Mouse (Mus musculus) adrenal gland, adult 18-20 months (tissue): ENCODE measurements around the gene Hdac1. TPM values are rescaled to one million over a fixed set of nuclear protein-coding genes. Genes with fewer than 3 reads are reported as not detected.

Experiments
- DNase-seq, 2 experiments: peaks; one replicate each; pipeline ENCODE4 v3.0.0; 2021 to 2022; ENCODE audit warnings: low spot score in 2 of 2
- long read RNA-seq, 2 experiments: library from polyadenylated mRNA; stranded (forward); transcript quantifications; one replicate each; pipeline ENCODE4 v2.0.0; 2021
- total RNA-seq, 2 experiments: library from RNA; stranded (reverse); gene quantifications; 1 replicate in 1 of 2; 2 replicates in 1 of 2; pipeline ENCODE4 v1.2.3; 2021

Hdac1 gene
- 10 to 100 TPM; 38.9 to 48.2 TPM for total RNA-seq
- long read RNA-seq, experiment 1, transcript Hdac1-201 (14 exons, 2,038 nt), result major isoform, 35 of 39 reads
- long read RNA-seq, experiment 1, partial matches to known transcripts, result 3 of 39 reads
- long read RNA-seq, experiment 1, other reads (novel, unspliced or antisense), result 1 of 39 reads
- long read RNA-seq, experiment 2, transcript Hdac1-201 (14 exons, 2,038 nt), result major isoform, 40 of 73 reads
- long read RNA-seq, experiment 2, partial matches to known transcripts, result 29 of 73 reads
- long read RNA-seq, experiment 2, other reads (novel, unspliced or antisense), result 4 of 73 reads

DNA sequence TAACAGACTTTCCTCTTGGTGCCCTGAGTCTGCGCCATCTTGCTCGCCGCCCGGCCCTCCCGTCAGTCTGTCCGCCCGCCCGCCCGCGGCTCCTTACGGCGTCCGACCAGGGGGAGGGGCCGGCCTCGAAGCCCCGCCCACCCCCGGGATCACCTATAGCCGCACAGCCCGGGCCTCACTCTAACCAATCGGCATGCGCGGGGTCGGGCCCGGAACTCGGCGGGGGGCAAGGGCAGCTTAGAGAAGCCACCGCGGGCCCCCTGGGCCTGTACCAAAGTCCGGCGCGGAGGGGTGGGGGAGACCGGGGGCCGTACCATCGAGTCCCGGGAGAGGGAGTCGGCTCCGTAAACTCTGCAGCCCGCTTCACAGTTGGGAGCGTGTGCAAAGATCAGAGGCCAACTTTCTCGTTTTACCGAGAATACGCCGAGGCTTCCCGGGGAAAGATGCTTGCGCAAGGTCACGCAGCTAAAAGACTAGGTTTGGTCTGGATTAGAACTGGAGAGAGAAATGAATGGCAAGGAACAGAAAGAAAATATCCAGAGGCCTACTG is at the start of gene Hdac1:
Hdac1 (minus strand) TSS at position 122 of the 550 bp plus-strand sequence.
- DNase-seq, result peak; percentile 97

DNA sequence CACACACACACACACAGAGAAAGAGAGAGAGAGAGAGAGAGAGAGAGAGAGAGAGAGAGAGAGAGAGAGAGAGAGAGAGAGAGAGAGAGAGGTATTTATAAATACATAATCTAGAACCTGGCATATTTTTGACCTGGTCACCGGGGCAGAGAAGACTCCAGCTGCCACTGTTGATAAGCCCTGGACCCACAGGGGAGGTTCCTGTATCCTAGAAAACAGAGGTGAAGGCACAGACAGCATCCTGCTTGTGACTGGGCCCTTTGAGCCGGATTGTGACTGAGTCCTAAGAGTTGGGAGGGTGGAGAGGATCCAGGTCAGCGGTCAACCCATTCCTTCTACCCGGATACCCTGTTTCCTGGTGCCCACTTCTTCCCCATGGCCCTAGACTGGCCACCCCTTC is 46.4 kb upstream of the Hdac1 start:
- DNase-seq, result no peak

DNA sequence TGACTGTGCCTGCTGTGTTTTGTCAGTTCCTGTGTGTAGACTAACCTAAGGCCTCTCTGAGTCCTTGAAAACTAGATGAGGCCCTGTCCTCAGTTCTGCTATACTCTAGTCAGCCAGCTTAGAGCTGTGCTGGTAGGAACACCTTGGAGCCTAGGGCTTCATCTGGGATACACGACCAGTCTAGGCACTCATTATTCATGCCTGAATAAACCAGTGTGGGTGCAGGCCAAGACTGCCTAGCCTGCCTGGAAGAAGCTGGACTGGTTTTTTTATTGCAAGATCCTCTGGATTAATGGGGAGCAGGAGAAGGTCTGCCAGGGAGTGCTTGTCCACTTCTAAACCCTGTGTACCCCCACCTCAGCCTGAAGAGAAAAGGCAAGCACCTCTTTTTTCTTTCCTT is 44.4 kb upstream of the Hdac1 start:
- DNase-seq, result no peak

DNA sequence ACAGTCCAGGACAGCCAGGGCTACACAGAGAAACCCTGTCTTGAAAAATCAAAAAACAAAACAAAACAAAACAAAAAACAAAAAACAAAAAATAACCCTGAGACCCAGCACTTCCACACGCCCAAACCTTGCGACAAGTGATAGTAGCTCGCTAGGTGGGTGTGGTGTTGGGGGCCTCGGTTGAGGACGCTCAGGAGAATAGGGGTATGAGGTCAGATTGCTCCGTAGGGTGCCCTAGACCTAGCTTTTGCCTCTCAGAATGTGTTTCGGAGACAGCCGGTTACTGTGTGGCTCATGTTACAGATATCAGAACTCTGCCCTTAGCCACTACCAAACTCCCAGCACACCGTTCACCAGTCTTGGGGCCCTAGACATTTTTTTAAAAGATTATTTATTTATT is 43.3 kb upstream of the Hdac1 start:
- no peak for DNase-seq

DNA sequence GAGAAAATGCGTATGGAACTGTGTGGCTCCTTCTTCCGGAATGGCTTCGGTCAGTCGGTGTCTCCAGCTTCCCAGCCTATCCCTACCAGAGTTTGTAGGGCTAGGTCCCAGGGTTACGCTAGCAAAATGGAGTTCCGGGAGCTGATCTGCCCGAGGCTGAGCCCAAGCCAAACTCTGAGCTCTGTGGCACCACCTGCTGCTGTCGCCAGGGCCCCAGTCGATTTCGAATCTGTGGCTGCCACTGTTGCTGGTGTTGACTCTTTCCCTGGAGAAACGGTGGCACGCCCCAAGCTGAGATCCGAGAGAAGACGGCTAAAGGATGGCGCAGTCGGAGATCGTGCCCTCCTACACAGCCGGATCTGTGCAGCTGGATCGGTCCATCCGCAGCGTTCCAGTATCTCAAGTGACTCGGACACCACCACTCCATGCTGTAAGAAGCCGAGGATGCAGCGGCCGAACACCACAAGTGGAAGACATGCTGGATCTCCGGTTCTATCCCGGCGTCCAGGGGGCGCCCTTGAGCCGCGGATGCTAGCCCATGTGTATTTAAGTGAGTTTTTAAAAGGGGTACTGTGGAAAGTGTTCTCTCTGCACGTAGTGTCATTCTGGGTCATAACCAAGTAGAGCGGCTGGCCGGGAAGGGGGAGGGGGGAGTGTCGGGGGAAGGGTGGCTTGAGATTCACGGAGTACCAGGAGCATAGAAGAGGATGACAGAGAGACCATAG is 42.5 kb upstream of the Hdac1 start:
- DNase-seq, result peak; percentile 89 to 91

DNA sequence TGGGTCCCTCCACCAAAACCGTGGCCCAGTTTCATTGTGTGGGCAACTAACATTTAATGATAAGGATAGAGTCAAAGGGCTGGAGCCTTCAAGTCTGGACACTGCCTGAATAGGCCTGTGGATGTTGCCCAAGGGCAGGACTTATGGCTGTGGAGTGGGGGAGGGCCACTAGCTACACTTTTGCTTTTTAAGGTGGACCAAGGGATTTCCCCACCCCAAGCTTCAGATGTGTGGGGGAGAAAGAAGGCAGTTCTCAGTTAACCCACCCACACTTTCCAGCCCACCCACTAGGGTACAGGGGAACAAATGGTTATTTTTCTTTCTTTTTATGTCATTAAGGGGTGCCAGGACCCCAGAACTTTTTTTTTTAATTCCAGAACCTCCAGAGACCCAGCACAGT is 41.9 kb upstream of the Hdac1 start:
- DNase-seq, result no peak

DNA sequence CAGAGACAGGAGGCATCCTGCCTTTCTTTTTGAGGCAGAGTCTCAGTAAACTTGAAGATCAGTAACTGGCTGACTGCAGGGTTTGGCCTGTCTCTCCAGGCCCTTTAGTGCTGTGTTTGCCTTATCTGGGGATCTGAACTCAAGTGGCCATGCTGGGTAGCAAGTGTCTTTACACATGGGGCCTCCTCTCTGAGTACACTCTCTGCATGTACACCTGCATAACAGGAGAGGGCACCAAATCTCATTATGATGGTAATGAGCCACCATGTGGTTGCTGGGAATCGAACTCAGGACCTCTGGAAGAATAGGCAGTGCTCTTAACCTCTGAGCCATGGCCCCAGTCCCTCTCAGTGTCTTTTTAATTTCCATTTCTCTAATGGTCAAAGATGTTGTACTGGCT is 39.7 kb upstream of the Hdac1 start:
- DNase-seq, result no peak

DNA sequence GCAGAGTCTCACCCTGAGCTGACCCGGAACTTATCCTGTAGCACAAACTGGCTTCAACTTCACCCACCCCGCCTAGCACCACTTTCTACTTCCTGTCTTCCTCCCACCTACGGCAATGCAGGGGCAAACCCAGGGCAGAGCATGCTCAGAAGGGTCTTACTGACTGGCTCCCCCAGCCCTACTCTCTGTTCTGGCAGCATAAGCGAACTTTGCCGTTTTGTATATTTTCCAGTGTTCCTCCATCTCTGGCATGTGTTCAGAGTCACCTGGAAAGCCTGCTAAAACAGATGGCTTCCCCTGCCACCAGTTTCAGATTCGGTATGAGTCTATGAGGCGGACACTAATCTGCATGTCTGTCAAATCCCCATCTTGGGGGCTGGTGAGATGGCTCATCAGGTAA is 37.8 kb upstream of the Hdac1 start:
- DNase-seq, result no peak

DNA sequence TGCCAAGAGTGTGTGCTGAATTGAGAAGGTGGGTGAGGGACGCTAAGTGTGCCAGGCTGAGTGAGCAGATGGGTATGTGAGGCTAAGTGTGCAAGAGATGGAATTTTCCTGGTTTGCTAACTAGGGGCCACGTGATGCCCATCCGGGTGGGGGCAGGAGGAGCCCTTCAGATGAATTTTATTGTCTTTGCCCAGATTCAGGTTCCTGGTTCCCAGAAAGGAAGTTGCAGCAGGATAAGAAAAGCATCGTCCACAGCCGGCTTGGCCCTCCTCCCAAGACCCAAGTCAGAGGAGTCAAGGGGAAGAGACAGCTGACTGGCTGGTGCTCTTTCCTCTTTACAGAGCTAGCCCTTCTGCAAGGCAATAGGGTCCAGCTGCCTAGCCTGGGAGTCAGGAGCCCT is 36.0 kb upstream of the Hdac1 start, which contains the start of gene Fam167b:
Fam167b (minus strand) TSS at position 84 of the 400 bp plus-strand sequence.
- DNase-seq, result no peak

DNA sequence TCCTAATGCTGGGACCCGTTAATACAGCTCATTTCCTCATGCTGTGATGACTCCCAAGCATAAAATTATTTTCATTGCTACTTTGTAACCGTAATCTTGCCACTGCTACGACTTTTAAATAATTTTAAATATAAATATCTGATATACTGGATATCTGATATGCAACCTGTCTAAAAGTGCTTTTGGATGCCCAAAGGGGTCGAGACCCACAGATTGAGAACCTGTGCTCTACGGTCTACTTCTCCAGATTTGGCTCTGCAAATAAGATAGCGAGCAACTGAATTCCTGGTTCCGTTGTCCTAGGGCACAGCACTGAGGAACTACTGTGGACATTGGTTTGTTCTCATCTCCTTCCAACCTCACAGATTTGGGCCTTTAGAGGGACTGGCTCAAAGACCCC is 35.2 kb upstream of the Hdac1 start:
- DNase-seq, result no peak

DNA sequence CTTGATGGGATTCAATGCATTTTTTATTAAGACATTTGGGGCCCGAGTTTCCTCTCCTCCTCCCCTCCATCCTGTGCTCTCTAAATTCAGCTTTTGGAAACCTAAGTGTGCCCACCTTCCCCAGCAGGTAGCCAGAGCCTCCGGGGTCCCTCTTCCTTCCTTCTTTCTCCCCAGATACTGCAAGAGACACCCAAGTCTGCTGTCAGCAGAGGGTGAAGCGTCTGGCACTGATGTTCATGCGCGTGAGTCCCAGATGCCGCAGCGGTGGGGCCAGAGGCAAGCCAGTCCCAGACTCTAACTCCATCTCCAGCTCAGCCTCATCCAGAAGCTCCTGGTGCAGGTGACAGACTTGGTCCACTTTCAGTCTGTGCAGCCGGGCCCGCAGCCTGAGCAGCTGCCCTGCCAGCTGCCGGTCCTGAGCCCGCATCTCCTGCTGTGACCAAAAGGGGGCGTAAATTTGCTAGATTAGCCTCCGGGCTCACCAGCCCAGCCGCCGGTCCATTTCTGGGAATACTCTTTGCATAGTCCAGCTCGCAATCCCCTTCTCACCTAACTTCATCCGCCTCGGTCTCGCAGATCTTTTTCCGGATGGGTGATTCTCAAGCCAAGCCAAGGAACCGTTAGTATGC is 34.5 kb upstream of the Hdac1 start:
- DNase-seq, result peak; percentile 71 to 73

DNA sequence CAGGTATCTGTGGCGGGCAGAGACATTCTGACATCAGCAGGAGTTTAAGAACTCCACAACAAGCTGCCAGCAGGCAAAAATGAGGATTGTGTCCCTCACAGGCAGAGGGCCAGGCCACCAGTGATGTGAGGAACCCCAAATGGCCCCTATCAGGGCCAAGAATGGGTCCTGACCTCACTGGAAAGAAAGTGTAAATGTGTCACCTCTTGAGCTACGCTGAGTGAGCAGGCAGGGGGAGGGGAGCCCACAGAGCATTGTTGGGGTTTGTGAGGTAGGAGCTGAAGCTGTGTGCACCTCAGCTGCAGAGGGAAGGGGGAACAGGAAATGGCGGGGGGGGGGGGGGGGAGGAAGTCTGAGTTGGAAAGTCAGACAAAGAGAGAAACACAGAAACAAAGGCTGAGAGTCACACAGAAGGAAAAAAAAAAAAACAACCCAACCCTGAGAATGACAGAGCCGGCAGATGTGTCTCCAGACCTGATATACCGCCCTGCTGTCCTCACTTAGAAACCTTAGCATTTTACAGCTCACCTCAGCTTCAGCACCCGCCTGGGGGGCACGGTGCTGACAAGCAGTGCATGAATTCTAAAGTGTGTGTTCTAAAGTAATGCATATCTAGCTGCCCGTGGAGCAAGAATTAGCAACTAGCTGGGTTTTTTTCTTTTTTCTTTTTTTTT is 32.8 kb upstream of the Hdac1 start:
- DNase-seq, result no peak

DNA sequence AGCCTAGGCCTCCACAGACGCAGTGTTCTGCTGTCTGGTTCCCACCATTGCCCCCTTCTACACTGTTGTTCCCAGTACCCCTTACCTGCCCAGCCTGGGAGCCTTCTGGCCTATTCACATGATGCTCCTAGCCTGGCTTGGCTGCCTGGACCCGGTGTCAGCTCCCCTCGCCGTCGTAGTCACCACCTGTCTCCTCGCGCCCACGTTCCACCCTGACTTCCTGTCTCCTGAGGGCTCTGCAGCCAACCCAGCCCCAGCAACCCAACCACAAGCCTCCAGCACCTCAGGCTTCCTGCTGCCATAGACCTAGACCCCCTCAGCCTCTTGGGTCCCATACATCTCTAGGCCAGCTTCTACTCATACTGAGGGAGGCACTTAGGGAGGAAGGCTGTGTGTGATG is 30.9 kb upstream of the Hdac1 start, which contains the start of gene Lck:
Lck (minus strand) TSS at position 212 of the 400 bp plus-strand sequence.
- DNase-seq, result no peak

DNA sequence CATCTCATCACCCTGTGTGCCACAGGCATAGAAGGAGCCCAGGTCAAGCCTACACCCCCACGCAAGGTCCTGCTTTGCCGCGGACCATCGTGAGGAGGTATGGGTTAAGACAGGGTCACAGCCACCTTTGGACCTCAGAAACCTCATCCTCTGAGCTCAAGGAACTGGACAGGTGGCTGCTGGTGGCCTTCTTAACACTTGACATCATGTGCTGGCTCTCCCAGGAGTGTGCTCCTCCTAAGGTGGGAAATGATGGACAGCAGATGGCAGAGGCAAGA is 30.5 kb upstream of the Hdac1 start:
- DNase-seq, result no peak

DNA sequence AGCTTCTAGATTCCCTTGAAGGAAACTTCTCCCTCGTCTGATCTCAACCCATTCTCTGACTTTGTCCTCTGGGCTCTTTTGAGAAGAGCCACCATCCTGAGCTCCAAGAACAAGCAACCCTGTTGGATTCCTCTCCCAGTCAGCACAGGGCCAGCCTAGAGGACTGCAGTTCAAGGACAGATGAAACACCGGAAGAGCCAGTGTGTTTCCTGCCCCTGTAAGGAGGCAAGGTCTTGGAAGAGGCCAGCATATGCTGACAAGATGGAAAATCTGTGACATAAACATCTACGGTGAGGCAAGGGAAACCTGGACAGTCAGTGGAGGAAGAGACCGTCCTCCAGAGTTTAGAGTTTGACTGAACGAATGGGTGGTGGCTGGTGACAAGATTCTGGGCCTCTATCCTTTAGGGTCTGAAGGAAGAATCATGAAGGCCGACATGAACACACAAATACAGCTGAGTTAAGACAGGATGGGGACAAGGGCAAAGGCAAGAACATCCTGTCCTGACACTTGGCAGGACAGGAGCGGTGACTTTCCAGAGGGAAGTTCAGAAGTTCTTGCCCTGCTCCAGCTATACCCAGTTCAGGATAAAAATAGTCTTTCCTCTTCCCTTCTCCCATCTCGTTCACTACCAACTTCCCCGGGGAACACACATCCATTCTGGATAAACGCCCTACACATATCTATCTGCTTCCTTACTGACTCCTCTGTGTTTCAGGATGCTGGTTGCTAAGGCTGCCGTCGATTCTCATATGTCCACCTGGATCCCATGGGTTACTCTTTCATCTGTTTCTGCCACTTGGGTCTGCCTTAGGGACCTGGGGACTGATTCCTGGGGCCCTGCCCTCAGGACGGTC is 30.0 kb upstream of the Hdac1 start:
- no peak for DNase-seq

DNA sequence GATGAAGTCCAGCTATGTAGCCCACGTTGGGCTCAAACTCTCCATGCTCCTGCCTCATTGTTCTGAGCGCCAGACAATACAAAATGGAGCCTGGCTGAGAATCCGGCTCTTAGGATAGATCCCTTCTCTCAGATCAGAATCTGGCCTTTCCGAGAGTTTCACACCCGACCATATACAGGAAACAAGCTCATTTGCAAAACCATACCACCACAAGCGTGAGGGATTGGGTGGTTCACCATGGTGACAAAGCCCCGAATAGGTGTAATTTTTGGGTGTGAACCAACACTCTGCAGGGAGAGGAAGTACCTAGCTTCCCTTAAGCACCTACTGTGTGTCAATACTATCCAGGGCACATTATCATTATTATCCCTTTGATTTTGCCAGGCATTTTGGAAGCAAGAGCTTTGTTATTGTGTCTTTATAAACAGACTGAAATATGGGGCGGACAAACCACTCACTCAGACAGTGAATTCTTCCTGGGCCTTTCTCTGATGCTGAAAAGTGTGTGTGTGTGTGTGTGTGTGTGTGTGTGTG is 29.1 kb upstream of the Hdac1 start:
- DNase-seq, result no peak

DNA sequence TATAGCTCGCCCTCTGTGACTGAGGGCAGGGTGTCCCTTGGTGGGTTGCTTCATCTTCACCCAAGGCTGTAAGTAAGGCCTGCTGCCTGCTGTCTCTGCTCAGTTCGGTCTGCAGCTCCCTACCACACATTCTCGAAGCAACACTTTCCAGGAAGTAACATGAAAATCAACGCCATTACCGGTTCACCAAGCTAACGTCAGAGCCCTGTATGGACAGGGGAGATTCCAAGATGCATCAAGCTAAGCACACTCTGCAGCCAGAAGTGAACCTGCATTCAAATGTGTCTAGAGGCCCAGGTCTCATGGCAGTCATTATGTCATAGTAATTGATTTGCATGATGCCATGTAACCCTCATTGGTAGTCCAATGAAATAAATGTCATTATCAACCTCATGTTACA is 27.5 kb upstream of the Hdac1 start:
- DNase-seq, result no peak

DNA sequence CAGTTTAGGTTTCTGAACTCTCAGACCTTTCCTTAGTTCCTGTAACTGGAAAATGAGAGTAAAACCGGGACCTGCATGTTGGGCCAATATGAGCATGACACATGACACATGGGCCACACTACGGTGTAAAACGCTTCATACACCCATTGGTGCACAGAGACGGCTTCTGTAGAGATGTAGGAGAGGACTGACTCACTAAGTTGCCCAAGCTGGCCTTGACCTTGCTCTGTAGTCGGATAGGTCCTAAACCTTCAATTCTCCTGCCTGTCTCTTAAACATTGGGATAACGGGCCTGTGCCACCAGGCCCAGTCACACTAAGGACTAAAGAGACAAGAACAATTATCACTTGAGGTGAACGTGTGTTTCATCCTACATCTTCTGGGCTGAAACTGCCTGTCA is 25.9 kb upstream of the Hdac1 start:
- DNase-seq, result no peak

DNA sequence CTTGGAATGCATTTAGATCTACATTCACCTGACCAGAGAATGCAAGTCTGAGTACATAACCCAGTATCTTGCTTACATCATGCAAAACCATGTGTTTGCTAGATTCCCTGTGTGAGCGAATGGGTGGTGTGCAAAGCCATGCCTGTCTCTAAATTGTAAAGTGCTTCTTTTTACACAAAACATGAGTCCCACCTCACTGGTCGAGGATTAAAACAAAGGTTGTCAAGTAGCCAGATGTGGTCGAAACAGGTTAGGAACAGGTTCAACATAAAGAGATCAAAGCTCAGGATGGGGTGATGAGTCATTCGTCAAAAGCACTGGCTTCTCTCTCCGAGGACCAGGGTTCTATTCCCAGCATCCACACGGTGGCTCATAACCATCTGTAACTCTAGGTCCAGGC is 22.6 kb upstream of the Hdac1 start:
- DNase-seq, result no peak

DNA sequence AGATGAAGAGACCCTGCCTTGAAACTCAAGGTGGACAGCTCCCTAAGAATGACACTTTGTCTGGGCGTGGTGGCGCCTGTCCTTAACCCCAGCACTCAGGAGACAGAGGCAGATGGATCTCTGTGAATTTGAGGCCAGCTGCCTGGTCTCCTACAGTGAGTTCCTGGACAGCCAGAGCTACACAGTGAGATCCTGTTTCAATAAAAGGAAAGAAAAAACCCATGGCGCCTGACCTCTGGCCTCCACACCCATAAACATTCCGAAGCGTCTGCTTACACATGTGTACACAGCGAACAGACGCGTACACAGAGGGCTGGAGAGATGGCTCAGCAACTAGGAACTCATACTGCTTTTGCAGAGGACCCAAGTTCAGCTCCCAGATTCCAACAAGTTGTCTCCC is 21.2 kb upstream of the Hdac1 start:
- no peak for DNase-seq
